Mouse (Mus musculus): Measurements from ENCODE around the gene Cdca4.

GRCm38 (mm10) chr12:112772306-112772705, 56.9 kb downstream of the Cdca4 start:
- TF ChIP-seq CTCF (IDR thresholded peaks at IDR 0.05; ENCODE audit: insufficient read depth, low read length) (no peak), POLR2A (IDR thresholded peaks at IDR 0.05; ENCODE audit: borderline replicate concordance, extremely low read depth, low read depth, low read length) (no peak)
